8 mouse cellular contexts compared by ENCODE assay signal in genomic region chr7:12478158-12479008, GRCm38 (mm10). TPM values are rescaled to one million over a fixed set of nuclear protein-coding genes. Genes with fewer than 3 reads are reported as not detected.
DNase-seq lines count a peak whose midpoint lies in the region; ATAC-seq and TF ChIP-seq lines count a peak whose summit lies in the region.

Zfp606 (plus strand) TSS chr7:12478293.

- peak within 1 kb of the TSS; percentile 72 for H3K27ac ChIP-seq in embryonic facial prominence, embryonic 11.5 days (replicated peaks; ENCODE audit: low read depth, low read length)
- H3K27ac ChIP-seq in kidney, adult 2 months (ENCODE audit: insufficient read depth, low read depth, low read length): peak within 1 kb of the TSS; percentile 93
- peak within 1 kb of the TSS; percentile 89 for H3K27ac ChIP-seq in limb, embryonic 12.5 days
- H3K27ac ChIP-seq in midbrain, embryonic 15.5 days: peak within 1 kb of the TSS; percentile 90
- H3K27ac ChIP-seq in spleen, adult 2 months (ENCODE audit: insufficient read depth, low read length): peak within 1 kb of the TSS; percentile 52

- peak within 1 kb of the TSS; percentile 84 for H3K4me3 ChIP-seq in erythroblast, embryonic 14.5 days (replicated peaks)
- H3K4me3 ChIP-seq in embryonic facial prominence, embryonic 11.5 days (ENCODE audit: low read depth, low read length): peak within 1 kb of the TSS; percentile 92
- H3K4me3 ChIP-seq in kidney, adult 2 months (ENCODE audit: insufficient read depth, low read depth, low read length): peak within 1 kb of the TSS; percentile 88
- peak within 1 kb of the TSS; percentile 88 for H3K4me3 ChIP-seq in limb, embryonic 12.5 days (replicated peaks)
- peak within 1 kb of the TSS; percentile 91 for H3K4me3 ChIP-seq in midbrain, embryonic 15.5 days
- H3K4me3 ChIP-seq in spleen, adult 2 months (ENCODE audit: extremely low read depth, insufficient read depth, insufficient read length): peak within 1 kb of the TSS; percentile 95

- no peaks in the 10 kb centered on the region for H3K27me3 ChIP-seq in erythroblast, embryonic 14.5 days (ENCODE audit: control insufficient read depth)
- no peaks in the 10 kb centered on the region for H3K27me3 ChIP-seq in embryonic facial prominence, embryonic 11.5 days (ENCODE audit: control insufficient read depth, insufficient read depth, low read length)
- H3K27me3 ChIP-seq in kidney, adult 2 months (replicated peaks; ENCODE audit: control insufficient read depth, insufficient read depth, low read length): no peaks in the 10 kb centered on the region
- no peaks in the 10 kb centered on the region for H3K27me3 ChIP-seq in limb, embryonic 12.5 days
- H3K27me3 ChIP-seq in midbrain, embryonic 15.5 days (replicated peaks): no peaks in the 10 kb centered on the region
- H3K27me3 ChIP-seq in spleen, adult 2 months (ENCODE audit: control insufficient read depth, insufficient read depth, low read length): no peaks in the 10 kb centered on the region

- peak within 1 kb of the TSS; percentile 99 for H3K9ac ChIP-seq in embryonic facial prominence, embryonic 11.5 days (replicated peaks; ENCODE audit: low read length)
- H3K9ac ChIP-seq in limb, embryonic 12.5 days (replicated peaks): peak within 1 kb of the TSS; percentile 96
- peak within 1 kb of the TSS; percentile 97 for H3K9ac ChIP-seq in midbrain, embryonic 15.5 days

- H3K4me1 ChIP-seq in erythroblast, embryonic 14.5 days (ENCODE audit: control insufficient read depth): peaks cover 14% of the 10 kb centered on the region
- H3K4me1 ChIP-seq in embryonic facial prominence, embryonic 11.5 days (ENCODE audit: control insufficient read depth, insufficient read depth, low read length): no peaks in the 10 kb centered on the region
- H3K4me1 ChIP-seq in kidney, adult 2 months (ENCODE audit: control insufficient read depth, insufficient read depth, low read length): no peaks in the 10 kb centered on the region
- H3K4me1 ChIP-seq in limb, embryonic 12.5 days (replicated peaks): no peaks in the 10 kb centered on the region
- peaks cover 5% of the 10 kb centered on the region; the same call in 1 of the 2 replicates for H3K4me1 ChIP-seq in midbrain, embryonic 15.5 days
- H3K4me1 ChIP-seq in spleen, adult 2 months (ENCODE audit: control insufficient read depth, insufficient read depth, insufficient read length): no peaks in the 10 kb centered on the region

- no peak for ATAC-seq in erythroblast, adult 5-6 weeks (replicated peaks; ENCODE audit: low FRiP score, poor library complexity, severe bottlenecking)
- ATAC-seq in embryonic facial prominence, embryonic 11.5 days (replicated peaks; ENCODE audit: insufficient number of reproducible peaks, low FRiP score, low TSS enrichment, low read depth): peak; percentile 96
- ATAC-seq in limb, embryonic 12.5 days (ENCODE audit: insufficient number of reproducible peaks, insufficient read depth, low FRiP score, low TSS enrichment, low read depth): peak; percentile 94
- ATAC-seq in midbrain, embryonic 15.5 days (replicated peaks): peak; percentile 97

- no peak for TF ChIP-seq CTCF in kidney, adult 2 months (conservative IDR thresholded peaks at IDR 0.05; ENCODE audit: insufficient read depth, insufficient read length, low read depth, low read length)
- no peak for TF ChIP-seq CTCF in spleen, adult 2 months (IDR thresholded peaks at IDR 0.05; ENCODE audit: extremely low read depth, insufficient read depth, insufficient read length, insufficient replicate concordance)

- no peak for TF ChIP-seq POLR2A in kidney, adult 2 months (IDR thresholded peaks at IDR 0.05; ENCODE audit: low read depth, low read length)
- TF ChIP-seq POLR2A in spleen, adult 2 months (IDR thresholded peaks at IDR 0.05; ENCODE audit: low read depth, low read length): peak; percentile 28; the same call in 1 of the 2 replicates

- under 1% methylated on average over 52 of the region's 53 CpGs for WGBS in embryonic facial prominence, embryonic 11.5 days
- under 1% methylated on average over 53 of the region's 53 CpGs for WGBS in kidney, adult 2 months
- WGBS in limb, embryonic 12.5 days: under 1% methylated on average over 53 of the region's 53 CpGs
- 0% methylated on average over 53 of the region's 53 CpGs for WGBS in midbrain, embryonic 15.5 days
- WGBS in spleen, adult 2 months: under 1% methylated on average over 53 of the region's 53 CpGs

- DNase-seq in embryonic facial prominence, embryonic 11.5 days (ENCODE audit: low spot score): peak; percentile 94
- peak; percentile 90 to 93 for DNase-seq in heart, adult 18-20 months
- DNase-seq in kidney, adult 2 months: peak; percentile 96
- peak; percentile 60 to 71 for DNase-seq in spleen, adult 2 months (ENCODE audit: low read depth in 1 of 2, low spot score in 2 of 2)

- no peaks in the 10 kb centered on the region for H3K9me3 ChIP-seq in erythroblast, embryonic 14.5 days (ENCODE audit: control insufficient read depth, low read length)
- H3K9me3 ChIP-seq in embryonic facial prominence, embryonic 11.5 days (replicated peaks; ENCODE audit: control insufficient read depth, low read length): no peaks in the 10 kb centered on the region; the same call in none of the 2 replicates
- peaks cover 27% of the 10 kb centered on the region for H3K9me3 ChIP-seq in limb, embryonic 12.5 days
- no peaks in the 10 kb centered on the region for H3K9me3 ChIP-seq in midbrain, embryonic 15.5 days

- peak within 1 kb of the TSS; percentile 54 for H3K4me2 ChIP-seq in embryonic facial prominence, embryonic 11.5 days (ENCODE audit: low read depth, low read length)
- peak within 1 kb of the TSS; percentile 59 for H3K4me2 ChIP-seq in limb, embryonic 12.5 days
- peak within 1 kb of the TSS; percentile 55 for H3K4me2 ChIP-seq in midbrain, embryonic 15.5 days

- H3K36me3 ChIP-seq in erythroblast, embryonic 14.5 days (ENCODE audit: control insufficient read depth): peaks cover 18% of the 10 kb centered on the region
- peaks cover 22% of the 10 kb centered on the region for H3K36me3 ChIP-seq in embryonic facial prominence, embryonic 11.5 days (replicated peaks; ENCODE audit: control insufficient read depth, insufficient read depth, low read depth, low read length)
- H3K36me3 ChIP-seq in kidney, adult 2 months (ENCODE audit: control insufficient read depth, insufficient read depth, low read length): peaks cover 18% of the 10 kb centered on the region
- peaks cover 33% of the 10 kb centered on the region for H3K36me3 ChIP-seq in limb, embryonic 12.5 days
- peaks cover 31% of the 10 kb centered on the region for H3K36me3 ChIP-seq in midbrain, embryonic 15.5 days (replicated peaks)
- peaks cover 12% of the 10 kb centered on the region for H3K36me3 ChIP-seq in spleen, adult 2 months (ENCODE audit: control insufficient read depth, insufficient read depth, low read length)

RNA-seq across cellular contexts. Expression of gene Zfp606, which starts in this region (rescaled TPM):
- polyA plus RNA-seq in erythroblast, embryonic 14.5 days (2012): 0.06 TPM in 1 of 2 replicates, not detected in the other
- 0.19 and 4.4 TPM in 2 replicates for total RNA-seq in erythroblast, adult 5-6 weeks (2015; ENCODE audit: low replicate concordance)
- total RNA-seq in erythroblast, adult 5-6 weeks (2017; ENCODE audit: low replicate concordance): 1.4 and 2.6 TPM in 2 replicates
- polyA plus RNA-seq in embryonic facial prominence, embryonic 11.5 days (2014; fragmentation: Nextera tagmentation; extraction: Ambion mirVana): 44.5 and 45.8 TPM in 2 replicates
- total RNA-seq in heart, adult 18-20 months (2021): 1 to 10 TPM; 6.9 to 7.2 TPM
- polyA plus RNA-seq in kidney, adult 2 months (2012; rRNA removed): 2.6 TPM in 2 replicates
- 36.5 and 37.0 TPM in 2 replicates for polyA plus RNA-seq in limb, embryonic 12.5 days (2016; fragmentation: Nextera tagmentation; extraction: Ambion mirVana)
- 45.6 and 48.4 TPM in 2 replicates for polyA plus RNA-seq in midbrain, embryonic 15.5 days (2015; fragmentation: Nextera tagmentation; extraction: Ambion mirVana)
- polyA plus RNA-seq in spleen, adult 2 months (2012; rRNA removed): 2.2 and 2.6 TPM in 2 replicates

Comparison
In these comparisons a context has a peak if more than half of its experiments do, and no peak if none do; other contexts are left out.
1. RNA of gene Zfp606 (polyA plus RNA-seq): 45.6 to 48.4 TPM in midbrain, embryonic 15.5 days, 44.5 to 45.8 TPM in embryonic facial prominence, embryonic 11.5 days and 36.5 to 37.0 TPM in limb, embryonic 12.5 days; 2.6 TPM in kidney, adult 2 months, 2.2 to 2.6 TPM in spleen, adult 2 months and 0.06 TPM in erythroblast, embryonic 14.5 days; every median in the first group is over 10 times any median in the second.
2. Peak in every context shown above with its lines, with median percentiles within 50 percentile points of each other: H3K4me3 ChIP-seq, DNase-seq, H3K27ac ChIP-seq, H3K4me2 ChIP-seq and H3K9ac ChIP-seq.